Mouse (Mus musculus) cortical plate, adult 2 months (tissue): ENCODE results near the gene Slc2a4. TPM values are rescaled to one million over a fixed set of nuclear protein-coding genes. Genes with fewer than 3 reads are reported as not detected.

Experiments used
- H3K27ac ChIP-seq: fragments of 200-500 bp; 2 replicates; pipeline ENCODE4 v1.5.1; 2012; ENCODE audit warnings: low read length, control low read depth, inconsistent platforms; ENCODE audit not compliant: insufficient read depth
- H3K4me1 ChIP-seq: fragments of 200-500 bp; 2 replicates; pipeline ENCODE4 v1.6.1; 2011; ENCODE audit warnings: low read length; ENCODE audit not compliant: control insufficient read depth, insufficient read depth
- H3K4me3 ChIP-seq: fragments of 200-500 bp; 2 replicates; pipeline ENCODE4 v1.5.1; 2011; ENCODE audit warnings: mild to moderate bottlenecking, low read length, control low read depth; ENCODE audit not compliant: insufficient read depth
- CTCF ChIP-seq: fragments of 200-500 bp; IDR thresholded peaks from 2 replicates; pipeline ENCODE4 v1.5.1; 2011; ENCODE audit warnings: mild to moderate bottlenecking, control low read depth, low read length; ENCODE audit not compliant: insufficient read depth; ENCODE audit errors: extremely low read depth
- POLR2A ChIP-seq: fragments of 200-500 bp; IDR thresholded peaks from 2 replicates; pipeline ENCODE4 v1.6.1; 2011; ENCODE audit warnings: mild to moderate bottlenecking, low read length, control low read depth; ENCODE audit not compliant: insufficient read depth; ENCODE audit errors: extremely low read depth
- polyA plus RNA-seq: library from polyadenylated mRNA; depleted of rRNA; stranded (reverse); fragments of >200 nt; gene quantifications from 2 replicates; pipeline ENCODE4 v1.2.3, GENCODE M21; 2012

Slc2a4 gene
- polyA plus RNA-seq, 1 experiment: 1.5 TPM

DNA sequence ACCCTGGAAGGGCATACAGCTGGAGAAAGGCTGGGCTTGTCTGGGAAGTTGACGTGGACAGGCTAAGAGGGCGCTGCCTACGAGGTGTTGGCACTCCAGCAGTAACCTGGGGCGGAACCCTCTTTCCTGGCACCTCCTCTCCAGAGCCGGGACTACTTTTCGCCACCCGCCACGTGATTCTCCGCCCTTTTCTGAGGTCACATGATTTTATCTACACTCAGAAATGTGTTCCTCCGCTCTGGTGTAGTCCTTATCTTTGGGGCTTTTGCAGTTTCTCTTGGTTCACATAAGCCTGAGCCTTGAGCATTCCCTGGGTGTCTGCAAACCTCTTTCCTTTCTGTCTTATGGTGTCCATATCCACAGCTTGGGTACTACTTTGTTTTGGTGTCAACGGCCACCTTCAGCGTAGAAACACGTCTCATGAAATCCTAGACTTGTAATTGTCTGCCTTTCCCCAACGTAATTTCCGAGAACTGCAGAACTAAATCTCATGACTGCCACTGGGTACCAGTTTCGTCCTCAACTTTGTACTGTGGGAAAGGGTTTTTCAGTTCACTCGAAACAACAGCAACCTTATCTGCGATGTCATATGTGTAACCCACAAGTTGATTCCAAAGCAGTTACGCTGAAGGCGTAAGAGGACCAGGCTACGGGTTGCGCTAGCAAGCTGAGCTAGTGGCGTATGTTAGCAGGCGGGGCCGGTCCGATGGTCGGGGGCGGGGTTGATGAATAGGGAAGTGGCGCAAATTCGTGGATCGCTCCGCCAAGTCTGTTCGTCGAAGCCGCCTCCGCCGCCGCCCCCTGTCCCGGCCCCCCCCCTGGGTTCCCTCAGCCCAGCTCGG is 43.1 kb upstream of the Slc2a4 start, which contains the start of gene Gabarap:
Gene Gabarap, plus strand, starts transcription at position 294 of the 842 bp plus-strand sequence.
- Histone ChIP-seq H3K4me1 (peaks cover 6% of the 10 kb centered on the region; the same call in 1 of the 2 replicates), H3K27ac (peak within 1 kb of the TSS; percentile 87), H3K4me3 (peak within 1 kb of the TSS; percentile 89)
- TF ChIP-seq CTCF: no peak
- peak; percentile 70; the same call in 1 of the 2 replicates for TF ChIP-seq POLR2A

DNA sequence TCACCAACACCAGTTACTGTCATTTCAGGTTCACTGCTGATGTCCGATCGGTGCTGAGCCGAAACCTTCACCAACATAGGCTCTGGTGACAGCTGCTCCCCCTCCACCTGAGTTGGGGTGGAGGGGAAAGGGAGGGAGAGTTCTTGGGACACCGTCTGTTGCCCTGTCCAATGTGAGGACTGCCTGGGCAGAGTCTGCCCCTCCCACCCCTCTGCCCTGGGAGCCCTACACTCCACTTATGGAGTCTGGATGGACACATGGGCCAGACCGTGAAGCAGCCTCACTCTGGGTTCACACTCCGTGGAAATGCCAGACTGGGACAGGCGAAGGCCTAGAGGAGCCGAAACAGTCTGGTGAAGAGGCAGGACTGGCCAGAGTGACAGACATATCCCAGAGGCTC is 42.0 kb upstream of the Slc2a4 start:
- Histone ChIP-seq H3K27ac (no peak overlapping the region), H3K4me3 (no peak overlapping the region), H3K4me1 (peaks cover 6% of the 10 kb centered on the region; the same call in 1 of the 2 replicates)
- TF ChIP-seq POLR2A (no peak), CTCF (no peak)

DNA sequence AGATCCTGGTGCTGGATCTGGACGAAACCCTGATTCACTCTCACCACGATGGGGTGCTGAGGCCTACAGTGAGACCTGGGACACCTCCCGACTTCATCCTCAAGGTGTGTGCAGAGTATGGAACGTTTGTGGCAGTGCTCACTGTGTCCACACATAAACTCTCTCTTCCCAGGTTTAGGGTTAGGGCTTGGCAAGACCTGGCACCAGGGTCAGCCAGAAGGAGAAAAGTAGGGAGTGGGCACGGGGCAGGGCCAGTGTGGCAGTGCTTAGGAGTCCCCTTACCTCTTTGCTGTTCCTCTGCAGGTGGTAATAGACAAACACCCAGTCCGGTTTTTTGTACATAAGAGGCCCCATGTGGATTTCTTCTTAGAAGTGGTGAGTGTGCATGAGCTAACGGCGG is 36.4 kb upstream of the Slc2a4 start:
- no peak overlapping the region for H3K27ac ChIP-seq
- H3K4me3 ChIP-seq: no peak overlapping the region
- no peak for TF ChIP-seq POLR2A
- no peak for TF ChIP-seq CTCF
- H3K4me1 ChIP-seq: peaks cover 7% of the 10 kb centered on the region; the same call in 1 of the 2 replicates

DNA sequence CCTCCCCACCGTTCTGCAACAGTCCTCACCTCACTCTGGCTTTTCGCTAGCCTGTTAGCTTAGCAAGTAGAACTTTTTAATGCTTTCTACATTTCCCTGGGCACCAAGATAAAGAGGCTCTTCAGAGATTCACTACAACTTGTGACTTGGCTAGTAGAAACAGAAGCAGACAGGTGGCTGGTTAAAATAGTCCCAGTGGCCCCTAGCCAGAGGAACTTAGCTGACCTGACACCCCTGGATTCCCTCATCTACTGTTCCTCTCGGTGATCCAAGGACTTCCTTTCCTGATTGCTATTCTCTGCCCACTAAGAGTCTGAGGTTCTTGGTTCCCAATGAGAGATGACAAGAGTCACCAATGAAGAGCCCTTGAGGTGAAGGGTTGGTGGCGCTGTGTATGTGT is 35.4 kb upstream of the Slc2a4 start:
- Histone ChIP-seq H3K4me3 (no peak overlapping the region), H3K4me1 (peaks cover 7% of the 10 kb centered on the region; the same call in 1 of the 2 replicates), H3K27ac (no peak overlapping the region)
- TF ChIP-seq POLR2A: no peak
- TF ChIP-seq CTCF: no peak

DNA sequence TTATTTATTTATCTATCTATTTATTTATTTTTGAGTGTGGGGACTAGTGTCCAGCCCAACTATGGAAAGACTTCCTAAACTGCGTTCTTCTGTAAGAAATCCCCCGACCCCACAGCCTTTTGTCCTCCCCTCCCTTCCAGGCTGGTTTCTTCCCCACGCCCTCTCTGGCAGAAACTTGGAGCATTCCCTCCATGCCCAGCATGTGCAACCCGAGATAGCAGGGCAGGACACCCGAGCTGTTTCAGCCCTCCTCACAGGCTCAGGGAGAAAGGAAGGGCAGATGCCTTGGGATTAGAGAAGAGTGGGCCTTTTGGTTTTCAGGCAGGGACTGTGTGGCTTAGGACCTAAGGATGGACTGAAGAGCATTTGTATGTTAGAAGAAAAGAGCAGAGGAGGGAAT is 34.9 kb upstream of the Slc2a4 start:
- no peak overlapping the region for H3K27ac ChIP-seq
- no peak for TF ChIP-seq CTCF
- no peak for TF ChIP-seq POLR2A
- peaks cover 7% of the 10 kb centered on the region; the same call in 1 of the 2 replicates for H3K4me1 ChIP-seq
- no peak overlapping the region; the same call in 1 of the 2 replicates for H3K4me3 ChIP-seq

DNA sequence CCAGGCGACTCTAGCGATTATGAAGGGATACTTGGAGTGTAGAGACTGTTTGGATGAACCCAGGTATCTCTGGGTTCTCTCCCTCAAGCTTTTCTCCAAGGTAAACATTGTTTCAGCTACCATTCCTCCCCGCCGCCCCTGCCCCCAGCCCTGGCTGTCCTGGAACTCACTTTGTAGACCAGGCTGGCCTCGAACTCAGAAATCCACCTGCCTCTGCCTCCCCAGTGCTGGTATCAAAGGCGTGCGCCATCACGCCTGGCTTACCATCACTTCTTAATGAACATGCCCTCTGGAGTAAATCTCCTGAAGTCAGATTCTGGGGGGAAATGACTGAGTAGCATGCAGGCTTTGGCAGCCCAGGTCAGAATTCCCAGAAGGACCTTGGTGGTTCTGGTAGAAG is 34.2 kb upstream of the Slc2a4 start, which contains the start of gene Elp5:
Gene Elp5, minus strand, starts transcription at position 293 of the 400 bp plus-strand sequence.
- Histone ChIP-seq H3K4me1 (peaks cover 7% of the 10 kb centered on the region; the same call in 1 of the 2 replicates), H3K27ac (peak within 1 kb of the TSS; percentile 74), H3K4me3 (peak within 1 kb of the TSS; percentile 56)
- TF ChIP-seq CTCF: no peak
- TF ChIP-seq POLR2A: no peak

DNA sequence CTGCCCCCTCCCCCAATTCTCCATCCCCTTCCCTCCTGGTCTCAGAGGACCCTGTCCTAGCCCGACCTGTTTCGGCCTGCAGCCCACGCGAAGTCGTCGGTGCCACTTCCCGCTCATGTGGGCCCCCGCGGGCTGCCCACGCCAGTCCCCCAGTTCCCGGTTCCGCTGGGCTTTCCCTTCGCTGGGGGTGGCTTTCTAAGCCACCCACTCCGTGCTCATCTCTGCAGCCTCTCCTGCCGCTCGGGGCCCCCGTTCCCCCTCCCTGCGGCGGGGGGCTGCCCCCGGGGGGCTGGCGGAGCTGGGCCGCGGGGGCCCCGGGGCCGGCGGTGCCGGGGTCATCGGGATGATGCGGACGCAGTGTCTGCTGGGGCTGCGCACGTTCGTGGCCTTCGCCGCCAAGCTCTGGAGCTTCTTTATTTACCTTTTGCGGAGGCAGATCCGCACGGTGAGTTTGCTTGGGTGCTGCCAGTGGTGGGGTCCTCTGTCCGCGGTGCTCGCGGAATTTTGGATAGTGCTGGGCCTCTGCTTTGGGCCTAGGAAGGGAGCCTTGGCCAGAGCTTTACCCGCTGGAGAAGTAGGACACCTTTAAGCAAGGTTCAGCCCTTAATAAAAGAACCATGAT is 33.3 kb upstream of the Slc2a4 start, which contains the start of gene Ctdnep1:
Gene Ctdnep1, plus strand, starts transcription at position 16 of the 622 bp plus-strand sequence.
- H3K4me1 ChIP-seq: peaks cover 7% of the 10 kb centered on the region; the same call in 1 of the 2 replicates
- TF ChIP-seq CTCF (no peak), POLR2A (no peak)
- peak within 1 kb of the TSS; percentile 56 for H3K4me3 ChIP-seq
- peak within 1 kb of the TSS; percentile 82 for H3K27ac ChIP-seq

DNA sequence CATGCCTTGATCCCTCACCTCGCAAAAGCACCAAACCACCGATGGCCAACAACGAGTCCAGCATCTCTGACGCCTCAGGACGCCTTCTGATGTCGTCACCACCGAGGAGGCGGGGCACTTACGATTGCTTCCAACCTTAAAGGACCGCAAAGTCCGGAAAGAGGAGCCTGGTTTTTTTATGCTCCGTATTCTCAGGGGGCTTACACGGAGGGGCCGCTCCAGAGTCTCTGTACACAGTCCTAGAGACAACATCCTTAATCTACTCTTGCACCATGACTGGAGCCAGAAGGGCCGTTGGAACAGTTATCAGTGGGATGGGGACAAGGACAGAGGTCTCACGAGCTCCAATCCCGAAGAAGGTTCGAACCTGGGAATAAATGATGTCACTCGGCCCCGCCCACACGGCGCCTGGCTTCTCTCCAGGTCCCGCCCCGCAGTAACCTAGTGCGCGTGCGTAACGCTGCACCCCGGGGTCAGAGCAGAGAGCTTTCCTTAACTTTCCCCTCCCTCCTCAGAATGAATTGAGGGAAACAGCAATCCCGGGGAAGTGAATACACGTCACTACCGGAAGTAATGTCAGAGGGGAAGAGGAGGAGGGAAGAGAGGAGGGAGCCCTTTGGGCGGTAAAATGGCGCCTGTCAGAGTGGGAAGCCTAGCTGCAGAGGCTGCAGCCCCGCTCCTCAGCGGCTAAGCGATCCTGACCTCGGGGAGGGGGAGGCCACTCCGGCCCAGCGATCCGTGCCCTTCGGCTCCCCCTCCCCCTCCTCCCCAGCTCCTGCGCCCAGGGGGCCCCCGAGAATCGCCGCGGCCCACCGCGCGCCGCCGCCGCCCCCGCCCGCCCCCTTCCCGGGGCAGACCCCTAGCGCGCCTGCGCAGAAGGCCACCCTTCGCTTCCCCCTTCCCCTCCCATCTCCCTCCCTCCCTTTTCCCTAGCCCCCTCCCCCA is 32.5 kb upstream of the Slc2a4 start:
- Histone ChIP-seq H3K4me1 (peaks cover 7% of the 10 kb centered on the region; the same call in 1 of the 2 replicates), H3K4me3 (peak overlapping the region; percentile 56), H3K27ac (peak overlapping the region; percentile 82)
- TF ChIP-seq CTCF: no peak
- TF ChIP-seq POLR2A: peak; percentile 91

DNA sequence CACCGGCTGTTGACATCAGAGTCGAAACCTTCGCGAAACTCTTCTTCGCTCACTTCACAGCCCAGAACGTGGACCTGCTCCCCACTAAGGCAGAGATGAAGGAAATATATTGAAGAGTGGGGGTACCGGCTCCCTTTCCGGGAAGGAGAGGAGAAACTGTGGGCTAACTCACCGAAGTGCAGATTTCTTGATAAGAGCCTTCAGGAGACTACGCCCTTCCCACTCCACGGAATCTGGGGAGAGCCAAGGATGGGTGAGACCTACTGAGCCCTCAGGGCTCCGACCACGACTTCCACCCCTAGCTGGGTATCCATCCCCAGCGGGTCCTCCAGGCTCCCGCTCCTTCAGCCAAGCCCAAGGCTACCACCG is 31.8 kb upstream of the Slc2a4 start:
- Histone ChIP-seq H3K4me1 (peaks cover 7% of the 10 kb centered on the region; the same call in 1 of the 2 replicates), H3K27ac (0 out of 2 replicates have a peak overlapping the region, but pooled peaks have one; percentile 11), H3K4me3 (peak overlapping the region; percentile 56)
- no peak for TF ChIP-seq CTCF
- no peak for TF ChIP-seq POLR2A
